Comparison of ENCODE assay signal across 8 mouse cellular contexts in the genomic region with DNA sequence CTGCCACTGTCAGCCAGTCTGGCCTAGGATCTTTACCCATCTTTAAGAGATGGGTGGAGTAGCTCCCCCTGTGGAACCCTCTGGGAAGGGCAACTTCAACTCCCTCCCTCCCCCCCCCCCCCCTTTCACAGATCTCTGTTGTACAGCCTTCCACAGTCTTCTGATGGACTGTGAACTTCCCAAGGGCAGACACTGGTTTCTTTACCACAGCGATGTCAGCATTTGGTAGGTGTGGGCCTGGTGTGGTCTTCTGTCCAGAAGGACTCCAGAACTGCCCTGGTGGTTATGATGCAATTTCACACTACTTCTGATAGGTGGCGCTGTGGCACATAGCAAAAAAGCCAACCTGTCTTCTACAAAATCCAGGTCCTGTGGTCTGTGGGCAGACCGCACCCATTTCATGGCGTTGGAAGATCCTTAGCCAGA. TPM values are rescaled to one million over a fixed set of nuclear protein-coding genes. Genes with fewer than 3 reads are reported as not detected.
DNase-seq lines count a peak whose midpoint lies in the region; ATAC-seq and TF ChIP-seq lines count a peak whose summit lies in the region.

No protein-coding gene starts in this region.

- H3K27me3 ChIP-seq in ES-Bruce4 (ENCODE audit: control insufficient read depth, insufficient read depth, low read length, poor library complexity, severe bottlenecking) = no peaks in the 10 kb centered on the region
- H3K27me3 ChIP-seq in forebrain, embryonic 15.5 days = no peaks in the 10 kb centered on the region
- H3K27me3 ChIP-seq in intestine, embryonic 16.5 days (replicated peaks; ENCODE audit: control insufficient read depth, insufficient read depth, low read length) = no peaks in the 10 kb centered on the region
- no peaks in the 10 kb centered on the region for H3K27me3 ChIP-seq in limb, embryonic 14.5 days (ENCODE audit: control insufficient read depth, insufficient read depth, low read length)

- TF ChIP-seq CTCF in ES-Bruce4 (IDR thresholded peaks at IDR 0.05; ENCODE audit: low read depth, low read length) = peak; percentile 48

- H3K36me3 ChIP-seq in ES-Bruce4 (ENCODE audit: control insufficient read depth, insufficient read depth, low read length, poor library complexity, severe bottlenecking) = no peaks in the 10 kb centered on the region
- no peaks in the 10 kb centered on the region for H3K36me3 ChIP-seq in forebrain, embryonic 15.5 days
- H3K36me3 ChIP-seq in intestine, embryonic 16.5 days (ENCODE audit: control insufficient read depth, insufficient read depth, low read length) = no peaks in the 10 kb centered on the region
- H3K36me3 ChIP-seq in limb, embryonic 14.5 days (ENCODE audit: control insufficient read depth, insufficient read depth, low read length) = no peaks in the 10 kb centered on the region

- no peak overlapping the region for H3K9ac ChIP-seq in ES-Bruce4 (ENCODE audit: low read depth, poor library complexity, severe bottlenecking)
- no peak overlapping the region for H3K9ac ChIP-seq in forebrain, embryonic 15.5 days (replicated peaks)
- H3K9ac ChIP-seq in intestine, embryonic 16.5 days (ENCODE audit: low read depth, low read length) = no peak overlapping the region
- no peak overlapping the region for H3K9ac ChIP-seq in limb, embryonic 14.5 days (ENCODE audit: low read depth, low read length, severe bottlenecking)

- no peak overlapping the region for H3K4me3 ChIP-seq in ES-Bruce4 (ENCODE audit: low read depth, low read length)
- no peak overlapping the region for H3K4me3 ChIP-seq in forebrain, embryonic 15.5 days
- no peak overlapping the region for H3K4me3 ChIP-seq in intestine, embryonic 16.5 days (ENCODE audit: low read length)
- no peak overlapping the region for H3K4me3 ChIP-seq in limb, embryonic 14.5 days (replicated peaks; ENCODE audit: low read length)

- H3K27ac ChIP-seq in ES-Bruce4 (ENCODE audit: insufficient read depth, low read length) = no peak overlapping the region
- no peak overlapping the region for H3K27ac ChIP-seq in forebrain, embryonic 15.5 days (replicated peaks)
- no peak overlapping the region for H3K27ac ChIP-seq in intestine, embryonic 16.5 days (ENCODE audit: low read length)
- H3K27ac ChIP-seq in limb, embryonic 14.5 days (replicated peaks; ENCODE audit: low read depth, low read length) = no peak overlapping the region

- H3K4me1 ChIP-seq in ES-Bruce4 (ENCODE audit: control insufficient read depth, insufficient read depth, low read length) = no peaks in the 10 kb centered on the region
- no peaks in the 10 kb centered on the region for H3K4me1 ChIP-seq in forebrain, embryonic 15.5 days
- H3K4me1 ChIP-seq in intestine, embryonic 16.5 days (ENCODE audit: control insufficient read depth, insufficient read depth, low read length) = no peaks in the 10 kb centered on the region
- H3K4me1 ChIP-seq in limb, embryonic 14.5 days (ENCODE audit: control insufficient read depth, insufficient read depth, low read length) = no peaks in the 10 kb centered on the region

- peak; percentile 57; the same call in 1 of the 2 replicates for ATAC-seq in forebrain, embryonic 15.5 days (replicated peaks)
- ATAC-seq in intestine, embryonic 16.5 days = peak; percentile 28; the same call in 1 of the 2 replicates
- ATAC-seq in limb, embryonic 14.5 days (ENCODE audit: low FRiP score, low read depth) = no peak

- H3K4me2 ChIP-seq in forebrain, embryonic 15.5 days (replicated peaks) = no peak overlapping the region
- H3K4me2 ChIP-seq in intestine, embryonic 16.5 days (ENCODE audit: low read depth, low read length) = no peak overlapping the region
- no peak overlapping the region for H3K4me2 ChIP-seq in limb, embryonic 14.5 days (replicated peaks; ENCODE audit: low read depth, low read length, severe bottlenecking)

- no peak for TF ChIP-seq EP300 in ES-Bruce4 (IDR thresholded peaks at IDR 0.05; ENCODE audit: insufficient read depth, low read depth, low read length)

- peak; percentile 72 for DNase-seq in 3T3-L1 (ENCODE audit: low read depth, low spot score)
- DNase-seq in c-Kit-positive CD71-positive TER-119-positive erythroid progenitor cells, embryonic 14.5 days (ENCODE audit: low spot score) = peak; percentile 45
- peak; percentile 9 for DNase-seq in limb, embryonic 14.5 days (ENCODE audit: low spot score)
- peak; percentile 75 for DNase-seq in naive thymus-derived CD4-positive, alpha-beta T cell, adult 2 months (ENCODE audit: low read depth)
- peak; percentile 20 to 21 for DNase-seq in urinary bladder, postnatal 36 days (ENCODE audit: low spot score in 2 of 2)

- no peak for TF ChIP-seq POLR2A in ES-Bruce4 (IDR thresholded peaks at IDR 0.05; ENCODE audit: insufficient read depth, low read length)
- no peak for TF ChIP-seq POLR2A in limb, embryonic 14.5 days (IDR thresholded peaks at IDR 0.05; ENCODE audit: borderline replicate concordance, extremely low read depth, insufficient read depth, insufficient read length)

- 25% methylated on average over 4 of the region's 4 CpGs for WGBS in forebrain, embryonic 15.5 days
- 22% methylated on average over 4 of the region's 4 CpGs for WGBS in intestine, embryonic 16.5 days
- 33% methylated on average over 4 of the region's 4 CpGs for WGBS in limb, embryonic 14.5 days

- no peaks in the 10 kb centered on the region for H3K9me3 ChIP-seq in ES-Bruce4 (replicated peaks; ENCODE audit: control insufficient read depth, insufficient read depth, low read length, poor library complexity, severe bottlenecking)
- no peaks in the 10 kb centered on the region for H3K9me3 ChIP-seq in forebrain, embryonic 15.5 days
- no peaks in the 10 kb centered on the region for H3K9me3 ChIP-seq in intestine, embryonic 16.5 days (ENCODE audit: control insufficient read depth, low read length)
- no peaks in the 10 kb centered on the region for H3K9me3 ChIP-seq in limb, embryonic 14.5 days (ENCODE audit: control insufficient read depth, low read length)

RNA-seq across cellular contexts. Expression of gene Sec61b, which starts 28.1 kb away (rescaled TPM):
- 163 and 189 TPM in 2 replicates for polyA plus RNA-seq in ES-Bruce4 (2011; ENCODE audit: insufficient read depth, insufficient read length, low read depth, missing spikeins)
- 256 and 269 TPM in 2 replicates for polyA plus RNA-seq in forebrain, embryonic 15.5 days (2015; fragmentation: Nextera tagmentation; extraction: Ambion mirVana)
- 404 and 418 TPM in 2 replicates for polyA plus RNA-seq in intestine, embryonic 16.5 days (2015; fragmentation: Nextera tagmentation; extraction: Ambion mirVana)
- polyA plus RNA-seq in limb, embryonic 14.5 days (2012; rRNA removed) = 421 and 423 TPM in 2 replicates
- 432 and 473 TPM in 2 replicates for polyA plus RNA-seq in limb, embryonic 14.5 days (2014; fragmentation: Nextera tagmentation; extraction: Ambion mirVana)

RNA-seq across cellular contexts. Expression of gene Alg2, which starts 28.4 kb away (rescaled TPM):
- 13.2 and 14.1 TPM in 2 replicates for polyA plus RNA-seq in ES-Bruce4 (2011; ENCODE audit: insufficient read depth, insufficient read length, low read depth, missing spikeins)
- polyA plus RNA-seq in forebrain, embryonic 15.5 days (2015; fragmentation: Nextera tagmentation; extraction: Ambion mirVana) = 192 and 207 TPM in 2 replicates
- 50.6 and 52.2 TPM in 2 replicates for polyA plus RNA-seq in intestine, embryonic 16.5 days (2015; fragmentation: Nextera tagmentation; extraction: Ambion mirVana)
- 37.3 and 42.3 TPM in 2 replicates for polyA plus RNA-seq in limb, embryonic 14.5 days (2012; rRNA removed)
- polyA plus RNA-seq in limb, embryonic 14.5 days (2014; fragmentation: Nextera tagmentation; extraction: Ambion mirVana) = 68.1 and 74.0 TPM in 2 replicates

Comparison
In these comparisons a context has a peak if more than half of its experiments do, and no peak if none do; other contexts are left out.
1. DNase-seq: peak in every context shown above with its lines; median percentile 75 in naive thymus-derived CD4-positive, alpha-beta T cell, adult 2 months; 72 in 3T3-L1; 45 in c-Kit-positive CD71-positive TER-119-positive erythroid progenitor cells, embryonic 14.5 days; 20 in urinary bladder, postnatal 36 days; 9 in limb, embryonic 14.5 days.